Mouse (Mus musculus): ENCODE measurements around the gene Tax1bp3. TPM values are rescaled to one million over a fixed set of nuclear protein-coding genes. Genes with fewer than 3 reads are reported as not detected.
A peak's percentile ranks its signal among the peaks of the same experiment; 100 is the strongest.

Tax1bp3 gene
- polyA plus RNA-seq (2016; fragmentation: Nextera tagmentation; extraction: Ambion mirVana), result 158 and 163 TPM in 2 replicates

- H3K27me3 ChIP-seq, result no peaks in the 10 kb centered on the region
- under 1% methylated on average over 81 of the region's 81 CpGs for WGBS
- H3K27ac ChIP-seq, result peak within 1 kb of the TSS; percentile 84
- peak; percentile 98 for ATAC-seq (ENCODE audit: low FRiP score)
- peak within 1 kb of the TSS; percentile 92 for H3K9ac ChIP-seq
- H3K36me3 ChIP-seq (replicated peaks), result peaks cover 16% of the 10 kb centered on the region
- H3K9me3 ChIP-seq, result no peaks in the 10 kb centered on the region
- H3K4me2 ChIP-seq, result peak within 1 kb of the TSS; percentile 73
- peaks cover 30% of the 10 kb centered on the region for H3K4me1 ChIP-seq
- H3K4me3 ChIP-seq (replicated peaks), result peak within 1 kb of the TSS; percentile 97
Observed at GRCm38 (mm10) chr11:73176608-73177508, at the start of gene Tax1bp3, which contains the start of gene Emc6. TSS of gene Tax1bp3 (plus strand) at chr11:73177083. TSS of gene Emc6 (minus strand) at chr11:73177037.

GRCm38 (mm10) chr11:73131020-73131419 is 45.9 kb upstream of the Tax1bp3 start:
- Histone ChIP-seq H3K9ac (no peak overlapping the region), H3K36me3 (replicated peaks) (peaks cover 55% of the 10 kb centered on the region), H3K4me1 (peaks cover 19% of the 10 kb centered on the region), H3K27me3 (no peaks in the 10 kb centered on the region), H3K4me2 (no peak overlapping the region), H3K9me3 (no peaks in the 10 kb centered on the region), H3K27ac (no peak overlapping the region), H3K4me3 (replicated peaks) (no peak overlapping the region)
- 84% methylated on average over 7 of the region's 7 CpGs for whole genome bisulfite sequencing
- ATAC-seq (ENCODE audit: low FRiP score), result no peak

- Histone ChIP-seq H3K9me3 (no peaks in the 10 kb centered on the region), H3K4me2 (no peak overlapping the region), H3K36me3 (replicated peaks) (peaks cover 57% of the 10 kb centered on the region), H3K4me1 (peaks cover 36% of the 10 kb centered on the region), H3K4me3 (replicated peaks) (no peak overlapping the region), H3K9ac (no peak overlapping the region), H3K27ac (no peak overlapping the region), H3K27me3 (no peaks in the 10 kb centered on the region)
- WGBS, result 96% methylated on average over 6 of the region's 6 CpGs
- ATAC-seq (ENCODE audit: low FRiP score), result no peak
Observed at GRCm38 (mm10) chr11:73132999-73133398, 43.9 kb upstream of the Tax1bp3 start.

- H3K4me3 ChIP-seq (replicated peaks), result no peak overlapping the region
- H3K4me1 ChIP-seq, result peaks cover 41% of the 10 kb centered on the region
- peaks cover 55% of the 10 kb centered on the region for H3K36me3 ChIP-seq (replicated peaks)
- H3K9me3 ChIP-seq, result no peaks in the 10 kb centered on the region
- no peak overlapping the region for H3K27ac ChIP-seq
- H3K9ac ChIP-seq, result no peak overlapping the region
- WGBS, result 94% methylated on average over 5 of the region's 5 CpGs
- peak overlapping the region; percentile 15 for H3K4me2 ChIP-seq
- H3K27me3 ChIP-seq, result no peaks in the 10 kb centered on the region
- ATAC-seq (ENCODE audit: low FRiP score), result no peak
Observed at GRCm38 (mm10) chr11:73134222-73134621, 42.7 kb upstream of the Tax1bp3 start.

- H3K4me2 ChIP-seq, result peak overlapping the region; percentile 81
- H3K4me1 ChIP-seq, result peaks cover 41% of the 10 kb centered on the region
- ATAC-seq (ENCODE audit: low FRiP score), result no peak
- H3K27me3 ChIP-seq, result no peaks in the 10 kb centered on the region
- H3K27ac ChIP-seq, result no peak overlapping the region
- H3K9ac ChIP-seq, result peak overlapping the region; percentile 80; the same call in 1 of the 2 replicates
- peak overlapping the region; percentile 87 for H3K4me3 ChIP-seq (replicated peaks)
- no peaks in the 10 kb centered on the region for H3K9me3 ChIP-seq
- 92% methylated on average over 6 of the region's 6 CpGs for WGBS
- H3K36me3 ChIP-seq (replicated peaks), result peaks cover 41% of the 10 kb centered on the region
Observed at GRCm38 (mm10) chr11:73136587-73136986, 40.3 kb upstream of the Tax1bp3 start.

- peaks cover 41% of the 10 kb centered on the region for H3K4me1 ChIP-seq
Observed at GRCm38 (mm10) chr11:73137116-73137515, 39.8 kb upstream of the Tax1bp3 start.

GRCm38 (mm10) chr11:73137591-73138501 is 39.0 kb upstream of the Tax1bp3 start, which contains the start of gene Haspin:
TSS of gene Haspin (minus strand) at chr11:73138294.
- peaks cover 32% of the 10 kb centered on the region for H3K36me3 ChIP-seq (replicated peaks)
- peak; percentile 93 for ATAC-seq (ENCODE audit: low FRiP score)
- H3K4me2 ChIP-seq, result peak within 1 kb of the TSS; percentile 81
- H3K9me3 ChIP-seq, result no peaks in the 10 kb centered on the region
- under 1% methylated on average over 75 of the region's 84 CpGs for WGBS
- H3K4me1 ChIP-seq, result peaks cover 41% of the 10 kb centered on the region
- no peaks in the 10 kb centered on the region for H3K27me3 ChIP-seq
- H3K4me3 ChIP-seq (replicated peaks), result peak within 1 kb of the TSS; percentile 87
- H3K27ac ChIP-seq, result no peak within 1 kb of the TSS
- H3K9ac ChIP-seq, result peak within 1 kb of the TSS; percentile 80

More at GRCm38 (mm10) chr11:73137116-73137515, 39.8 kb upstream of the Tax1bp3 start:
- H3K36me3 ChIP-seq (replicated peaks), result peaks cover 39% of the 10 kb centered on the region
- WGBS, result 44% methylated on average over 11 of the region's 11 CpGs
- no peak for ATAC-seq (ENCODE audit: low FRiP score)
- no peaks in the 10 kb centered on the region for H3K9me3 ChIP-seq
- peak overlapping the region; percentile 80 for H3K9ac ChIP-seq
- H3K27me3 ChIP-seq, result no peaks in the 10 kb centered on the region
- peak overlapping the region; percentile 87 for H3K4me3 ChIP-seq (replicated peaks)
- peak overlapping the region; percentile 81 for H3K4me2 ChIP-seq
- no peak overlapping the region for H3K27ac ChIP-seq

- Histone ChIP-seq H3K36me3 (replicated peaks) (no peaks in the 10 kb centered on the region), H3K4me2 (no peak overlapping the region), H3K9me3 (no peaks in the 10 kb centered on the region), H3K4me3 (replicated peaks) (no peak overlapping the region), H3K27me3 (no peaks in the 10 kb centered on the region), H3K27ac (no peak overlapping the region), H3K4me1 (peaks cover 7% of the 10 kb centered on the region), H3K9ac (0 out of 2 replicates have a peak overlapping the region, but pooled peaks have one; percentile 17)
- no peak for ATAC-seq (ENCODE audit: low FRiP score)
- WGBS, result 70% methylated on average over 1 of the region's 1 CpGs
Observed at GRCm38 (mm10) chr11:73144261-73144681, 32.6 kb upstream of the Tax1bp3 start.

- Histone ChIP-seq H3K27me3 (no peaks in the 10 kb centered on the region), H3K9me3 (no peaks in the 10 kb centered on the region), H3K4me1 (peaks cover 7% of the 10 kb centered on the region), H3K4me2 (no peak overlapping the region), H3K27ac (no peak overlapping the region), H3K36me3 (replicated peaks) (no peaks in the 10 kb centered on the region), H3K9ac (no peak overlapping the region), H3K4me3 (replicated peaks) (no peak overlapping the region)
- ATAC-seq (ENCODE audit: low FRiP score), result no peak
- 57% methylated on average over 11 of the region's 11 CpGs for WGBS
Observed at GRCm38 (mm10) chr11:73146026-73146974, 30.6 kb upstream of the Tax1bp3 start.

- WGBS, result 54% methylated on average over 7 of the region's 7 CpGs
- Histone ChIP-seq H3K27me3 (no peaks in the 10 kb centered on the region), H3K4me2 (no peak overlapping the region), H3K9me3 (no peaks in the 10 kb centered on the region), H3K4me3 (replicated peaks) (no peak overlapping the region), H3K9ac (no peak overlapping the region), H3K4me1 (peaks cover 7% of the 10 kb centered on the region), H3K27ac (no peak overlapping the region), H3K36me3 (replicated peaks) (no peaks in the 10 kb centered on the region)
- ATAC-seq (ENCODE audit: low FRiP score), result no peak
Observed at GRCm38 (mm10) chr11:73146975-73147365, 29.9 kb upstream of the Tax1bp3 start.

- no peak overlapping the region for H3K27ac ChIP-seq
- no peaks in the 10 kb centered on the region for H3K27me3 ChIP-seq
- no peaks in the 10 kb centered on the region for H3K9me3 ChIP-seq
- no peak for ATAC-seq (ENCODE audit: low FRiP score)
- 70% methylated on average over 9 of the region's 9 CpGs for WGBS
- H3K4me1 ChIP-seq, result peaks cover 7% of the 10 kb centered on the region
- H3K36me3 ChIP-seq (replicated peaks), result no peaks in the 10 kb centered on the region
- H3K4me3 ChIP-seq (replicated peaks), result no peak overlapping the region
- H3K9ac ChIP-seq, result no peak overlapping the region
- no peak overlapping the region for H3K4me2 ChIP-seq
Observed at GRCm38 (mm10) chr11:73148209-73148608, 28.7 kb upstream of the Tax1bp3 start.
